Mouse (Mus musculus): ENCODE measurements around the gene Tepsin.

The Tepsin gene

GRCm38 (mm10) chr11:120064006-120064667 lies 34.4 kb downstream of the Tepsin start:
- DNase-seq (ENCODE audit: low read depth, low spot score) = no peak

DNA sequence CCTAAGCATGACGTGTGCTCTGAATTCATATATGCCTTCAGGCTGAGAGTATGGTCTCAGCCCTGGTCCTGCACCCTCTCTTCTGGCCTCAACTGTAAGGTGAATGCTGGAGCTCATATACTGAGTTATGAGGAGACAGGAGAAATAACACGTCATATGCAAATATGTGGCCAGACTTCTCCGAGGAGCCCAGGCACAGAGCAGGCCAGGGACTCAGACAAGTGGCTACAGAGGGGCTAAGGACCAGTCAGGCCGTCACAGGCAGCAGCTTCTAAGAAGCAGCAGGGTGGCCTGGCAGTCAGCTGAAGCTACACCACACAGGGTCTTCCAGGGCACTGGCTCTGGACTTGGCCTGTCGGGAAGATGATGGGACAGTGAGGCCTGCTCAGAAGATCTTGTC lies 35.2 kb downstream of the Tepsin start:
- no peak for DNase-seq (ENCODE audit: low read depth, low spot score)

- no peak for DNase-seq (ENCODE audit: low read depth, low spot score)
Observed at GRCm38 (mm10) chr11:120060634-120061033, 37.9 kb downstream of the Tepsin start.

- peak; percentile 76 for DNase-seq (ENCODE audit: low read depth, low spot score)
Observed at GRCm38 (mm10) chr11:120055953-120056732, 42.4 kb downstream of the Tepsin start.

DNA sequence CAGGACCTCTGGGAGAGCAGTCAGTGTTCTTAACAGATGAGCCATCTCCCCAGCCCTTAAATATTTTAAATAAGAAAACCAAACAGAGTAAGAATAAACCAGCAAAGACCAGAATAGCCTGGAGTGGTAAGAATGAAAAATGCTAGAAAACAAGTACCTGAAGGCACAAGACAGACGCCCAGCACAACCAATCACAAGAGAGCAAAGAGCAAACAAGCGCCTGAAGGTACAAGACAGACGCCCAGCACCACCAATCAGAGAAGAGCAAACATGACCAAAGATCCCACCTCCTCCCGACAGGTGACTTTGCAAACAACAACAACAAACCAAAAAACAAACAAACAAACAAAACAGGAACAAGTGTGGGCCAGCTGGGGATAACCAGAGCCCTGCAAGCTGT lies 44.7 kb downstream of the Tepsin start:
- DNase-seq (ENCODE audit: low read depth, low spot score) = no peak

GRCm38 (mm10) chr11:120052274-120052673 lies 46.3 kb downstream of the Tepsin start:
- DNase-seq (ENCODE audit: low read depth, low spot score) = no peak

DNA sequence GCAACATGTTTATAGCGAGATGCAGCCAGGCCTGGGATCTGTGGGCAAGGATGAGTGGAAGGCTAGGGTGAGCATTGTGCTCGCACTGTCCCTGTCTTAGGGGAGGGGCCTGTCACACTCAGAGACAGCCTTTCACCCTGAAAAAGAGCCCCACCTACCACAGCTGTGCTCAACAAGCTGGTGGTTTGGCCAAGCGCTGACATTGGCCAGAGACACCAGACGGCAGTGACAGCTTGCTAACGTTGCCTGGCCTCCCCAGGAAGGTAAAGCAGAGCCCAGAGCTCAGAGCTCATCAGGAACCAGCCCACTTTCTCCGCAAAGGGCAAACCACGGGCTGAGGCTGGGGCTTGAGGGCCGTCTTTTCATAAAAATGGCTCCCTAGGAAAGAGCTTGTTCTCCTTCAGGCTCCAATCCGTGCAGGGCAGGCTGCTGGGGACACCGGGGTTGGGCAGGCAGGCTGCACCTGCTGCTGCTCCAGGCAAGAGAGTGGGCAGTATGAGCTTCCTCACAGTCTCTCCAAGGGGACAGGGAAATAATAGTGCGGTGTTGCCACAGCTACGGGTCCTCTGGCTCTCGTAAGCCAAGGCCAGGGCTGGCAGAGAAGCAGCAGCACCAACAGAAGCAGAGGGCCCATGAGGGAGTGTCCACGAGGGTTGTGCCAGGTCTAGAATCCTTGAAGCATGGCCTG lies 47.3 kb downstream of the Tepsin start:
- DNase-seq (ENCODE audit: low read depth, low spot score) = peak; percentile 87

DNA sequence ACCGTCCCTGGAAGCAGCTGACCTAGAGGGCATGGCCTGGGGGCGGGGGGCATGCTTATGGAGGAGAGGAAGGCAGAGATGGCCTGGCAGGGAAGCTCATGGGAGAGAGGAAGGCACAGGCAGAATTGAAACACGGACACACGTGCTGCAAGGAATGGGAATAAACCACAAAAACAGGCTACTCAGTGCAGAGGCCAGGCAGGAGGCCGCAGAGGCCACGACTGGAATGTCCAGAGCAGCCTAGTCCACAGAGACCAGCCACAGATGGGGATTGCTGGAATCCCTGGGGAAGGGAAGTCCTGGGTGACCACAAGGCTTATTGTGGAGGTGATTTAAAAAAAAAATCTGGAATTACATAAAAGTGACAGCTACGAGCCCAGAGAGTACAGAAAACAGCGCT lies 49.5 kb downstream of the Tepsin start:
- DNase-seq (ENCODE audit: low read depth, low spot score) = no peak

GRCm38 (mm10) chr11:120048252-120048556 lies 50.3 kb downstream of the Tepsin start:
- peak; percentile 91 for DNase-seq (ENCODE audit: low read depth, low spot score)

GRCm38 (mm10) chr11:120047531-120048251 lies 50.8 kb downstream of the Tepsin start:
- DNase-seq (ENCODE audit: low read depth, low spot score) = peak; percentile 54

- DNase-seq (ENCODE audit: low read depth, low spot score) = peak; percentile 70
Observed at GRCm38 (mm10) chr11:120046553-120047191, 51.9 kb downstream of the Tepsin start, which contains the start of gene Aatk. Gene Aatk, minus strand, starts transcription at chr11:120047167.

DNA sequence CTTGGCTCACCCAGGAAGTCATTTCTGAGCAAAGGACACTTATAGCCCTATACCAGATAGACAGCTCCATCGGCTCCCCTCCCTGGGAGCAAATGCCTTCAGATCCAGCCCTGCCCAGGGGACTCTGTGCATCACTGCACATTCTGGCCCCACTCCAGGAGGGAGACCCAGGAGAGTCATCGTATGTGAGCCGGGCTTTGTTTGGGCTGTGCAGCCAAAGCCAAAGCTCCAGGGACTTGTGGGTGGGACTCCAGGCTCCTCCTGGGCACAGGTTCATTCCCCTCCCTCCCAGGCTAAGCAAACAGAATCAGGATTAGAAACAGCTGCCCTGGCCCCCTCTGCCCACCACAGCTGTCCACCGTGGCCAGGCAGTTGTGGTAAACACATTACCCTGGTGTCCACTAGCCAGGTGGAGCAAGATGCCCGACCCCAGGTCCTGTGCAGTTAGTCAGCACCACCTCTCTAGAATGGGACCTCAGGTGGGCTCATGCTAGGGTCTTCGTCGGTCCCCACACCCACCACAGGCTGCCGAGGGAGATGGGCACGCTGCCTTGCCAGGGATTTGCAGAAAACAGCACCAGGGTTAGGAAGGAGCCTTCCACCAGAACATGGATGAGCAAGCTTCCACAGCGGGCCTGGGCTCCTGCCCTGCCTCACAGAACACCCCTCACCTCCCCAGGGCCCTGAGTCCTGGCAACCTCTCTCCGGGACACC lies 52.5 kb downstream of the Tepsin start:
- DNase-seq (ENCODE audit: low read depth, low spot score) = peak; percentile 78

GRCm38 (mm10) chr11:120045341-120045740 lies 53.2 kb downstream of the Tepsin start:
- peak; percentile 45 for DNase-seq (ENCODE audit: low read depth, low spot score)

GRCm38 (mm10) chr11:120042141-120042838 lies 56.2 kb downstream of the Tepsin start:
- DNase-seq (ENCODE audit: low read depth, low spot score) = peak; percentile 42

DNA sequence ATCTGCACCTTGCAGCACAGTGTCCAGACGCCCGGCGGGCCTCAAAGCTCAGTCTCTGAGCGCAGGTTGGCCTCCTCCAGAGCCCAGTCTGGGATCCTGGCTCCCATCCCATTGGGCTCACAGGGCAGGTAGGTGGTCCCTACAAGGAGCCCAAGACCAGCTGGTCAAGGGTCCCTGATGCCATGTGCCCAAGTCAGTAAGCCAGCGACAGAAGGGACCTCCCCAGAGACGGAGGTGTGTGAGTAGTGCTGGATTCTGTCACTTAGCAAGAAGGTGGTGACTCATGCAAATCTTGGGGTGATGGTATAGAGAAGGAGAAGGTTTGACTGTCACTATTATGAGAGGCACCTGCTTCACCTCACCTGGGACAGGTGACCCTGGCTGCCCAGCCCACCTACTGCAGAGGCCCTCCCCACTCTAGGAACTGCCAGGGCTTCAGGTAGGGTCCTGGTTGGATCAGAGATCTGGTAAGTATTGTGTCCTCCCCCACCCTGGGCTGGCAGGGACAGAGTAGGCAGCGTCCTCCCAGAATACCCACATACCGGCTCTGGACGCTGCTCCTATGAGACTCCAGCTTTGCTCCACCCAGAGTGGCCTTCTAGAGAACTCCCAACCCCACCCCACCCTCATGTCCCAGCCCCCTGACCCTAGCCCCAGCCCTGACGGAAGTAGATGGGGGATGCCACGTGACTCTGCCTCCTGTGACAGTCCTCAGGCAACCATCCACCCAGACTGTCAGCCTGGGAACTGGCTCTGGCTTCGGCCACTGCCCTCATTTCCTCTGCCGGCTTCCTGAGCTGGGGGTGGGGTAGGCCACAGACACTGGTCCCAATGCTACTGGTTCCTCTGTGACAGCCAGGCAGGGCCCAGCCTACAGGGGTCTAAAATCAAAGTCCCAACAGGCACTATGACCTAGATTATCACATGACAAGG lies 57.1 kb downstream of the Tepsin start:
- DNase-seq (ENCODE audit: low read depth, low spot score) = peak; percentile 84

All from brain, adult 2 months (tissue).